Mouse (Mus musculus) 416B (cell line): ENCODE data around the gene Clec10a.

Experiments
- DNase-seq: peaks from one replicate; pipeline ENCODE4 v3.0.0; 2011; ENCODE audit warnings: low read depth

The Clec10a gene

DNA sequence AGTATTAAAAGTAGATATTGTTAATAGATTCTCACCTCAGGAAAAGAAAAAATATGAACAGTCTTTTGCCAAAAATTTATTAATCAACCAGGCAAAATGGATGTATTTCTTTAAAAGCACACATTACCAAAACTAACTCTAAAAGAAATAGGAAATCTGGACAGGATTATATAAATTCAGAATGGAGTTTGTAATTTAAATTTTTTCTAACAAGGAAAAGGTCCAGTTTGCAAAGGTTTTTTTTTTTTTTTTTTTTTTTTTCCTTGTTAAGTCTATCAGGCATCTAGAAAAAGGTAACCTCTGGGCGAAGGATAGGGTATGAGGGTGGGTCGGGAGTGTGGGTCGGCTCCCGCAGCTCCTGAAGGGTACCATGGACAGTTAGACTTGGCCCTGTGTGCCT, 24.5 kb downstream of the Clec10a start:
- DNase-seq, result no peak

DNA sequence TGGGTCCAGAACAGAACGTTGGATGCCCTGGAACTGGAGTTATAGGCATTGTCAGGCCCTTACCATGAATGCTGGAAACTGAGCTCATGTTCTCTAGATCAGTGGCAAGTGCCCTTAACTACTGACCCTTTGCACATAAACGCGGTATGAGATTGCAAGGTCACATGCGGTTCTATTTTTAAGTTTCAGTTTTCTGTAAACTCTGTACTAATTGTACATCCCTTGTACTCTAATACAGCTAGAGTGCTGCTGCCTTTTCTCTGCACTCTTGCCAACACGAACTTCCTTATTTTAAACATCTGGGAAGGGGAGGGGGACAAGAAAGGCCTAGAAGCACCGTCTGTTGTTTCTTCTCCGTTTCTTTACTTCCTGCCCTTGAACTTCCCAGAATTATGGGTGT, 29.1 kb downstream of the Clec10a start:
- DNase-seq, result no peak

DNA sequence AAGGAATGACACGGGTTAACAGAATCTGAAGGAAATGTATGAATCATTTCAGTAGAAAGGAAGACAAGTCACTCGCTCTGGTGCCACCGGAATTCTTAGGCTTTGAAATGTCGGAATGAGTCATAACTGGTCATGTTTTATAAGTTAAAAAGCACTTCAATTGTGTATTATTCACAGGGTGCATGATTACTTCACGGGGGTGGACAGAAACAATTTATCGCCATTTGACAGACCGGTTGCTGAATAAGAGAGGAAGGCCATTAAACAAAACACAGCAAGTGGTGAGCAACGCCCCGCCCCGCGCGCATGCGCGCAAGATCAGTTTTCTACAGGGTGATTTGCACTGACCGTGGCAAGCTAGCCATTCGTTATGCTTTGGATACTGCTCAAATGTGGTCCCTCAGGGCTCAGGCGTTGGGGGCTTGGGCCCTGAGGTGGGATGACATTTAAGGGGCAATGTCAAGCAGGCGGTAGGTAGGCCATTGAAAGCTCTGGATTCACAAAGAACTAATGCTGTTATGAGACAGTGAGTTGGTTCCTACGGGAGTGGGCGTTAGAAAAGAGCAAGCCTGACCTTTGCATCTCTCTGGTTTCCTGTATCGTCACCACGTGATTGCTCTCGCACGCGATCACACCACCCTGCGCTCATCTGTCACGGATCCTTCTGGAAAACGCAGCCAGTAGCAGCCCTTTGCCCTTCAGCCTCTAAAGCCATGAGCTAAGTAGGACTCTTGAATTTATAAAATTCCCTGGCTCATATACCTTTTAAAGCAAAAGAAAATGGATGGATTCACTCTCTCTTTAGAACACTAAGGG, 33.5 kb downstream of the Clec10a start:
- peak; percentile 98 for DNase-seq

DNA sequence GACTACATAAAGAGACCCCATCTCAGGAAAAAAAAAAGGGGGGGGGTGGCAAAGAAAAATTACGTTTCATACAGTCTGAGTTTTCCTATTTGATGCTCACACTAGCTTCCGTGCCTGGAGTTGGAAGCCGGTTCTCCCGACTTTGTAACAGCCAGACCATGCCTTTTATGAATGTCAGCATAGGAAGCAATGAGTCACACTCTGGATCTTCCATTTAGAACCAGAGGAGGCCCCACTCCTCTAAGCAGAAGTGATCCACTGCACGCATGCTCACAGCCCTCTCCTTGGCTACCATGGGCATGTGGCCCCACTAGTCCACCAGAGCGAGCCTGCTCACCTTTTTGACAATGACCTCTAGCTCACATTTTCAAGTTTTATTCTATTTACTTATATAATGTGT, 35.2 kb downstream of the Clec10a start:
- DNase-seq, result peak; percentile 74

DNA sequence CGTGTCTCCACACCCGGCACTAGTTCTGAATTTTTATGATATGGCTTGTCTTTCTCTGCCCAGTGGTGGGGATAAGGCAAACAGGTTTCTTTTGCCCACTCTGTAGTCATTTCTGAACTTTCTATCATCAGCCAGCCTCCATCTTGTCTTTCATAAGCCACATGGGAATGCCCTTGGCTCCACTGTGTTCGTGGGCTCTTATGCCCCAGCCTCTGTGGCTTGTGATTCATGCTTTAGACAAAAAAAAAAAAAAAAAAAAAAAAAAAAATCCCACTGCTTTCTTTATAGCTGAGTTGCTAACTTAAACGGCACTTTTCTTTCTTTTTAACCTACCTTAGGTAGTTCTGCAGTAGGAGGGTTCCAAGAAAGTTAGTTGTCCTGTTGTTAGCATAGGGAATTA, 36.2 kb downstream of the Clec10a start:
- peak; percentile 64 for DNase-seq

DNA sequence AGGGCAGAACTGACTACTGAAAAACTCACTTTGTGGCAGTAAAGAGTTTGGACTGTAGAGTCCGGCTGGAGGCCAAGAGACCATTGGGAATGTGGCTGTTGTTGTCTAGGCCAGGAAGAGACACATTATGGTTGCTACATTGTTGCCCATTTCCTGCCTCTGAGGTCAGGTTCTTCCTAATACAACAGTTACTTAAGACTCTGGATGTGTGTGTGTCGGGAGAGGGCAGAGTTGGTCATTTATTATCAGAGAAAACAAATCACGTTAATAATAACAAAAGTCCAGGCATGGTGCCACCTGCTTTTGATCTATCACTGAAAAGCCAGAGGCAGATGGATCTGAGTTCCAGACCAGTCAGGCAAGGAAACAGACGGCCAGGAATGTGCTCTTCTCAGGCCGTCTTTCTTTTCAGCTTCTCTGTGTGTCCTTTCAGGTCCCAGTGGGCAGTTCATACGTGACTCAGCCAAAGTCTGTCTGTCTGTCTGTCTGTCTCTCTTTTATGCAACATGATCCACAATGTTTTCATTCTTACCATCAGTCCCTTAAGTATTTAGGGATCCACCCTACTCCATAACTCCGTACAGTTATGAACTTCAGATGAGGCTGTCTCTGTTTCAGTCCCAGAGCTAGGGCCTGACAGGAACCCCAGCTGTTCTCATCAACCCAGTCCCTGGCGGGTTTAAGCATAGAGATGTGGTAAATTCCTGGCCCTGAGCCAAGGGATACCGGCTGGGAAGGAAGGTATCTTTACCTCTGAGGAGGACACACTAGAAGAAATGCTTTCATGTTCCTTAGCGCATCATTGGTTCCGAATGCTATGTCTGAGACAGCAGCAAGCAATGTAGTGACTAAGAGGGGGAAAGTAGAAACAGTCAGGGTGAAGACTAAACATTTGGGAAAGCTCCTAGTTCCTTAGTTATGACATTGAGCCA, 37.6 kb downstream of the Clec10a start:
- peak; percentile 52 for DNase-seq

DNA sequence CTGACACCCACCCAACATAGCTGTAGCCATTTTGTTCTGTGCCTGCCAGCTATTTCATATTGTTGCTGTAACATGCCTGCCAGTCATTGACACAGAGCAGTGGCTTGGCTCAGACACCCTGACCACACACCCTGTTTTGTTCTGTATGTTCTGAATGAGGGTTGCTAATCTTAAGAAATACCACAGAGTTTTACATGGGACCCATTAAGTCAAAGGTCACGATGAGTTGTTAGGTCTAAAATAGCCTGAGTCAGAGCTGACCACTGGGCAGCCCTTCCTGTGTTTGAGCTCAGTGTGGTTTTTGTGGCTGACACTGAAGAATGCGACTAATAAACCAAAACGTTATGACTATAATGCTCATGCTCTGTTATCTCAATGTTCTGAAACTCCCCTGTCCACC, 42.3 kb downstream of the Clec10a start:
- peak; percentile 99 for DNase-seq

DNA sequence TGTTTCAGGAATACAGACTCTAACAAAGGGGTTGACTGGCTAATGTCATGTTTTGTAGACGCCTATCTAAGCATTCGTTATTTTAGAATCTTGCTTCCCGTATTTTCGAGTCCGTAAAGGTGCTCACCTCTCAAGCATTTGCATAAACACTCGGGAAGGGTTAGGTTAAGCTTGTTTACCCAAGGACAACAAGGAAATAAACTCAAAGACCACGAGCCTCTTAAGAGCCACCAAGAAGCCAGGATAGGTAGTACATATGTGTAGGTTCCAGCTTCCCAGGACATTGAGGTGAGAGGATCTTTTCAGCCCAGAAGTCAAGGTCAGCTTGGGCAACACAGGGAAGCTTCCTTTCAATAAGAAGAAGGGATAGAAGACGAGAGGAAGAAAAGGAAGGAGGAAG, 43.1 kb downstream of the Clec10a start:
- no peak for DNase-seq

DNA sequence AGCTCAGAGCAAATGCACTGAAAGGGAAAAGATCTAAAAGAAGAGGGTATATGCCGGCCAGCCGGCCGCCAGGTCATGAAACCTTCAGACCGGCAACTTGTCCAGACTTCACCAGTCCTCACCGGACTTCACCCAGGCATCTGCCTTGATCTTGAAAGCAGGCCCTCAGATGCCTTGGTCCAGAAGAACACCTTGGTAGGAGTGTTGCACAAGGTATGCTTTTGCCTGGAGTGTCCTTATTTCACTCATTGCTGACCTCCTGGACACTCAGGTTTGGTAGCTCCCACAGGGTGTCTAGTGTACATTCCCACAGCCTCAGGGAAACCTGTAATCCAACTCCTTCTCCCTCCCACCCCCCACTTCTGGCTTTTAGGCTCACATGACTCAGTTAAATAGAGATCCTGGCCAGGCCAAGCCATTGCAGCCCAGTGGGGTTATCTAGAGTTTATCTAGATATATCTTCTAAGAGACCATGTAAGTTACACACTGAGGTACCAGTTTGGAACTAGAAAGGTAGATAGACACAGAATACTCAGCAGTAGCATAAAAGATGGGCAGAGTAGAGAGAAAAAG, 44.1 kb downstream of the Clec10a start:
- DNase-seq, result no peak

DNA sequence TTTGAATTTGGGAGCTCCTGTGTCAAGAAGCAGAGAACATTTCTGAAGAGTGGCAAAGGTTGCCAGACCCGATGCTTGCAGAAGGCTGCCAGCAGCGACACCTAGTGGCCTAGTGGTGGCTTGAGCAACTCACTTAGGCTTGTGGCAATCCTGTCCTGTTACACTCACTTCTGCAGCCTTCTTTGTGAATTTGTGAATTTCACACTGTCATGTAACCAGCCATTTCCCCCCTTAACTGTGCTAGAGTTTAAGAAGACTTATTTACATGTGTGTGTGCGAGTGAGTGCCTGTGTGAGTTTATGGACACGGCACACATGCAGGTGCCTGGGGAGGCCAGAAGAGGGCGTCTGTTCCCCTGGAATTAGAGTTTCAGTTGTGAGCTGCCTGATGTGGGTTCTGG, 45.7 kb downstream of the Clec10a start:
- DNase-seq, result peak; percentile 91

DNA sequence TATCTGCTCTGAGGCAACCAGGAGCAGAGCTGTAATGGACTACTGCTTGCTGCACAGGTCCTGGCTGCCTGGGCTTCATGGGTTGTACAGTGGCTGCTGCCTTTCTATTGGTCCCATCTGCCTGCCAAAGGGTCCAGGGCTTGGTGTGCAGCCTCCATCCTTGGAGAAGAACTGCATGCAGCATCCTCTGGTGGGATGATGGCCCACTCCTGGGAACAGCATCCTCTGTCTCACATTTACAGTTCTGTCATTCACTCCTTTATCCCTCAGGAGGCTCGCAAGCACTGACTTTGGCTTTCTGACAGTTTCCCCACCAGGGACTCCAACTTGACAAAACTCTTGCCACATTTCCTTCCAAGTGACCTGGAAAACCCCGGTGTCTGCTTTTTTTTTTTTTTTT, 50.8 kb downstream of the Clec10a start:
- no peak for DNase-seq

DNA sequence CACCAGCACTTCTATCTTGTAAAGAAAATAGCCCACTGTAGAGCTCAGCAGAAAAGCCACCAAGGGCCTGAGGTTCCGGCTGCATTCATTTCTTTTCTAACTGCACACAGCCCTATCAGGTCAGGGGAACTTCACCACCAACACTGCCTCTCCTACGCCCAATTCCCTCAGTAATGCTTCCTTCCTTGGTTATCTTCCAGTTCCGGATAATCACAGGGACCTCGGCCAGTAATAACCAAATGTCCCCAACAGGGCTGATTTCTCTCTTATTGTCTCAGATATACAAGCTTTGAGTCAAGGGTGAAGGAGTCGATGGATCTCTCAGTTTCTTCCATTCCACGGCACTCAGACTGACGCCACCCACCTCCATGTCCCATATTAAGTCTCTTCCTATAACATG, 51.3 kb downstream of the Clec10a start:
- no peak for DNase-seq

DNA sequence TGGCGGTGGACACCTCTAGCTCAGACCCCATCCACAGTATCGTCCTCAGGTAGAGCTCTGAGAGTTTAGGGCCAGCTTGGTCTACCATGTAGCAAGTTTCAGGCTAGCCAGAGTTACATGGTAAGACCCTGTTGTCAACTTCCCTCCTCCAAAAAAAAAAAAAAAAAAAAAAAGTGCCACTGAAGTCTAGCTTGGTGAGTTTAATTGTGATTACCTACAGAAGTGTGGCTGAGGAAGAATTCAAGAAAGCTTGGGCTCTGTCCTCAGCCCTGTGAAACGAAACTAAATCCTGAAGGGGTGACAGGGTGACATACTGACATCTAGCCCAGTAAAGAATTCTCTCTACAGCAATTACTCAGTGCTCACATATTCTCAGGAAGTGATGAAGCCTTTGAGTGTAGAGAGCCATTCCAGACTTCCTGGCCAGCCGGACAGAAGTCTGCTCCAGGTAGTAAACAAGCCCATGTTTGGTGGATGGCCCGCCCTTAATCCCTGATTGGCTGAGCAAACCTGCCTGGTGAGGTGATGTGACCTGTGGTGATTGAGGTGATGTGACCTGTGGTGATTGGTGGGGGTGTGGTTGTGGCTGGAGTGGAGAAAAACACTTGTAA, 52.9 kb downstream of the Clec10a start:
- peak; percentile 54 for DNase-seq

DNA sequence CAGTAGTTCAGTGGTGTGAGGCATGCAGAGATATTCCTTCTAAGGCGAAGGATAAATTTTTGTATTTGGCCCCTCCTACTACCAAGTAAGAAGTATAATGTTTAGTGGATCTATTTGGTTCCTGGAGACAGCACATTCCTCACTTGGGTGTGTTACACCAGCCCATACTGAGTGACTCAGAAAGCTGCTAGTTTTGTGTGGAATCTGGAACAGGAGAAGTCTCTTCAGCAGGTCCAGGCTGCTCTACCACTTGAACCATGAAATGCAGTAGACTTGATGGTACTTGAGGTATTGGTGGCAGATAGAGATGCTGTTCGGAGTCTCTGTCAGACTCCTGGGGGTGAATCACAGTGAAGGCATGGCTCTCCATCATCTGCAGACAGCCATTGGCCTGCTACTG, 54.7 kb downstream of the Clec10a start:
- DNase-seq, result no peak

DNA sequence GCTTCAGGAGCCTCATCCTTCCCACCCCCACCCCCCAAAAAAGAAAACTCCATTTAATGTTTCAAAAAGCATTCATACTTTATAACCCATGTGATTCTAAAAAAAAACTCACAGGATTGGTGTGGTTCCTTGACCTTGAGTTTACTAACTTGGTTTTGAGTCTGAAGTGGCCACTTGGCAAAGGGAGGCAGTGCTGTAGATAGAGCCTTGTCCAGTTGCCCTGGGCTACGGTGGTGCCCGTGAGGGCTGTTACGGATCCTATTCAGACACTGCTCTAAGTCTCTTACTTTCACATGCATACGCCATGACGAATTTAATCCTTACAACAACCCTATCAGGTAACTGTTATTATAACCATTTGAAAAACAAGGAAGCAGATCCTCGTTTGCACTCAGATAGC, 56.0 kb downstream of the Clec10a start:
- no peak for DNase-seq

DNA sequence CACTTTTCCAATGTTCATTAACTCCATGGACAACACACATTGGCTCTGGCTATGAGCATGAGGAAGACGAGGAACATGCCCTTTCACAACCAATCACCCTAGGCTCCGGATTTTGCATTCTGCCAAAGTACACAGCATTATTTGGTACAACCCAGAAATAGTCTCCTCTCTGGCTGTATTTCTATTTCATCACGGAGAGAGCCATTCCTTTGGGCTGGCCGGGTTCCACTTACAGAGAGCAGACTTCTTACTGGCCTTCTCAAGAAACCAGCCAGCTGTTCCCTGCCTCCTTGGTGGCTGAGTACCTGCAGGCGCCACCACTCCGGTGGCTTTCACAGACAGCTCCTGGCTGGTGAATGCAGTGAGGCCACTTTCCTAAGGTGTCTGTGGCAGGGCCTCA, 56.4 kb downstream of the Clec10a start, which contains the start of gene Slc16a11:
Gene Slc16a11, plus strand, starts transcription at position 330 of the 400 bp plus-strand sequence.
- DNase-seq, result no peak

DNA sequence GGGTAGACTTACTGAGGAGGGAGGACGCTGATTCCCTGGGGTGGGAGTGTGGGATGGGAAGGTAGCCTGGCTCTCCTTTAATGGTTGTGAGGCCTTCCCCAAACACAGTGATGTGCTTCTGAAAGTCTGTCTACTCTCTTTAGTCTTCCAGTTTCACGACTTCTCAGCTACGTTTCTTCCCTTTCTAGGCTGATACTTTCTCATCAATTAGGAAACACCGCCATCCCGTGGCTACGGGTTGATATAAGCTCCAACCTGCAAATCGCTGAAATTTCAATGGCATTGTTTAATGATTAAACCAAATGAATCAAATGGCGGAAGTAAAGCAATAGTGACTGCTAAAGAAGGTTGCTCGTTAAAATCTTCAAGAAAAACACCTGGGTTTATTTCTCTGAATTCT, 56.9 kb downstream of the Clec10a start:
- DNase-seq, result peak; percentile 84

DNA sequence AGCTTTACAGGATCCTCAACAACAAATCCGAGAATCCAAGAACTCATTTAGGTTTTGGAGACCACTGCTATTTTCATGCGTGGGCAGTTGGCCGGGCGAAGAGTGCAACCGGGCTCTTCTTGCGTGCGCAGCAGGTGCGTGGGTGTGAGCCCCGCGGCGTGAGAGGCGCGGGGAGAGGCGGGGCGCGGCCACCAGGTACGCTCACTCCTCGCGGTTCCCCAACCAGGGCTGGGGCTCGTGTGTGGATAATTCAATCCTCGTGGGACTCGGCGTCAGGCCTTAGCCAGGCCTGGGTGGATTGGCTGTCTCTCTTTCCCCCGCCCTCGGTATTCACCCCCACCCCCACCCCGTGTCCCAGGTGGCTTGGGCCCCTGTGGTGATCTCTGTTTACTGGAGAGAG, 57.7 kb downstream of the Clec10a start:
- DNase-seq, result no peak

DNA sequence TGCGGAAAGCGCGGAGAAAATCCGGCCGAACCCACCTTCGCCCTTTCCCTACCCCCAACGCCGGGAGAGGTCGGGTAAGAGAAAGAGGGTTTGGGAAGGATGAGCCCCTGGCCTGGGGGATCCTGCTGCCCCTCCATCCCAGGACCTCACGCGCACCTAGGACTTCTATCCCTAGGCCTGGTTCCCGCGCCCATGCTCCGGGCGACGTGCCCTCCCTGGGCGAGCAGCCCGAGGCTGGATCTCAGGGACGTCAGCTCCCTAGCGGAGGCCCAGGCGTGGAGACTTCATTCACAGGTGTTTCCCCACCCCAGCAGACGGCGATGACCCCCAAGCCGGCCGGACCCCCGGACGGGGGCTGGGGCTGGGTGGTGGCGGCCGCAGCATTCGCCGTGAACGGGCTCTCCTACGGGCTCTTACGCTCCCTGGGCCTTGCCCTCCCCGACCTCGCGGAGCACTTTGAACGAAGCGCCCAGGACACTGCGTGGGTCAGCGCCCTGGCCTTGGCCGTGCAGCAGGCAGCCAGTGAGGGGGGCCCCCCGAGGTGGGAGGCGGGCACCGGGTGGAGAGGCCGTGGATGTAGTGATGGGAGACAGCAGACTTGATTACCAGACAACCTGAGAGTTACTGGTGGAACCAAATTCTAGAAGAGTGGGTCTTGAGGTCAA, 58.3 kb downstream of the Clec10a start:
- no peak for DNase-seq

DNA sequence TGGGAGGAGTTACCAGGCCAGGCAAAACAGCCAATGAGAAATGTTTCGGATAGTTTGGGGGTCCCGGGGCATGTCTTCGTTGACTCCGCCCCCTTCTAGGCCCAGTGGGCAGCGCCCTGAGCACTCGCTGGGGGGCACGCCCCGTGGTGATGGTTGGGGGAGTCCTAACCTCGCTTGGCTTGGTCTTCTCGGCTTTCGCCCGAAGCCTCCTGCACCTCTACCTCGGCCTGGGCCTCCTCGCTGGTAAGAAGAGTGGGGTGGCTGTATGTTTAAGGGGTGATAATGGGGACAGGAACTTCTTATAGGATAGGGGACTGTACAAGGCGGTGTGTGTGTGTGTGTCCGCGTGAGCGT, 58.8 kb downstream of the Clec10a start:
- no peak for DNase-seq

DNA sequence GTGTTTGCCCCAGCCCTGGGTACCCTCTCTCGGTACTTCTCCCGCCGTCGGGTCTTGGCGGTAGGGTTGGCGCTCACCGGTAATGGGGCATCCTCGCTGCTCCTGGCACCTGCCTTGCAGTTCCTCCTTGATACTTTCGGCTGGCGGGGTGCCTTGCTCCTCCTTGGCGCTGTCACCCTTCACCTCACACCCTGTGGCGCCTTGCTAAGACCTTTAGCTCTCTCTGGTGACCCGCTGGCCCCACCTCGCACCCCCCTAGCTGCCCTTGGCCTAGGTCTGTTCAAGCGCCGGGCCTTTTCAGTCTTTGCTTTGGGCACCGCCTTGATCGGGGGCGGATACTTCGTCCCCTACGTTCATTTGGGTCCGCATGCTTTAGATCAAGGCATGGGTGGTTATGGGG, 59.3 kb downstream of the Clec10a start:
- no peak for DNase-seq

DNA sequence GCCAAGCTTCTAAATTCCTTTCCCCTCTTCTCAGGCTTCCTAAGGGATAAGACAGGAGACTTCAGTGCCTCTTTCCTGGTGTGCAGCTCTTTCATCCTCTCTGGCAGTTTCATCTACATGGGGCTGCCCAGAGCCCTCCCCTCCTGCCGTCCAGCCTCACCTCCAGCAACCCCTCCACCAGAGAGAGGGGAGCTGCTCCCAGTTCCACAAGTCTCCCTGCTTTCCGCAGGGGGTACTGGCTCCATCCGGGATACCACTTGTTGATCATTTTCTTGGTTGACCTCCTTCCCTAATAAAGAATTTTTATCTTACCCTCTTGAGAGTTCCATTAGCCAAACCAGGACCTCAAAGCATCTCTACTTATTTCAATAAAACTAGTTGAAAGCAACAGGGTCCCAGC, 60.1 kb downstream of the Clec10a start:
- DNase-seq, result no peak
